16 mouse cellular contexts compared by ENCODE assay signal in genomic region chr7:49152713-49153112, GRCm38 (mm10).
DNase-seq lines count a peak whose midpoint lies in the region; ATAC-seq lines count a peak whose summit lies in the region.
"Had no signal": no experiment of that assay in that cellular context is flagged by ENCODE, and none has a peak within 500 bp of the region (broad histone marks: within the 10 kb centered on the region; RNA-seq: fewer than 3 reads in every experiment).

No protein-coding gene starts in this region.

- no peaks in the 10 kb centered on the region for H3K27me3 ChIP-seq in forebrain, embryonic 15.5 days
- no peaks in the 10 kb centered on the region for H3K27me3 ChIP-seq in forebrain, embryonic 10.5 days (ENCODE audit: poor library complexity, severe bottlenecking)
- no peaks in the 10 kb centered on the region for H3K27me3 ChIP-seq in hindbrain, embryonic 13.5 days
- H3K27me3 ChIP-seq in hindbrain, embryonic 11.5 days (ENCODE audit: control insufficient read depth, insufficient read depth, low read length), result no peaks in the 10 kb centered on the region
- no peaks in the 10 kb centered on the region for H3K27me3 ChIP-seq in neural tube, embryonic 13.5 days
- H3K27me3 ChIP-seq: heart, embryonic 15.5 days; Patski had no signal

- no peak overlapping the region for H3K4me2 ChIP-seq in forebrain, embryonic 15.5 days (replicated peaks)
- H3K4me2 ChIP-seq in hindbrain, embryonic 13.5 days, result no peak overlapping the region
- no peak overlapping the region for H3K4me2 ChIP-seq in hindbrain, embryonic 11.5 days (replicated peaks; ENCODE audit: low read depth, low read length)
- H3K4me2 ChIP-seq in neural tube, embryonic 13.5 days, result no peak overlapping the region
- H3K4me2 ChIP-seq: heart, embryonic 15.5 days; liver, embryonic 11.5 days had no signal

- H3K36me3 ChIP-seq in forebrain, embryonic 15.5 days, result no peaks in the 10 kb centered on the region
- no peaks in the 10 kb centered on the region for H3K36me3 ChIP-seq in forebrain, embryonic 10.5 days (replicated peaks)
- no peaks in the 10 kb centered on the region for H3K36me3 ChIP-seq in hindbrain, embryonic 13.5 days
- H3K36me3 ChIP-seq in hindbrain, embryonic 11.5 days (ENCODE audit: control insufficient read depth, insufficient read depth, low read length), result no peaks in the 10 kb centered on the region
- H3K36me3 ChIP-seq in neural tube, embryonic 13.5 days, result no peaks in the 10 kb centered on the region
- H3K36me3 ChIP-seq: heart, embryonic 15.5 days had no signal

- H3K9me3 ChIP-seq in forebrain, embryonic 15.5 days, result 0 out of 2 replicates have a peak, but pooled peaks cover 5% of the 10 kb centered on the region
- H3K9me3 ChIP-seq in forebrain, embryonic 10.5 days, result peaks cover 7% of the 10 kb centered on the region; the same call in 1 of the 2 replicates
- 0 out of 2 replicates have a peak, but pooled peaks cover 4% of the 10 kb centered on the region for H3K9me3 ChIP-seq in hindbrain, embryonic 13.5 days
- H3K9me3 ChIP-seq in hindbrain, embryonic 11.5 days (ENCODE audit: control insufficient read depth, low read length), result no peaks in the 10 kb centered on the region; the same call in 1 of the 2 replicates
- H3K9me3 ChIP-seq in neural tube, embryonic 13.5 days, result peaks cover 4% of the 10 kb centered on the region; the same call in 1 of the 2 replicates
- H3K9me3 ChIP-seq: heart, embryonic 15.5 days had no signal

- DNase-seq in forebrain, embryonic 10.5 days (ENCODE audit: extremely low spot score, low spot score), result no peak
- no peak for DNase-seq in hindbrain, embryonic 11.5 days (ENCODE audit: low spot score)
- DNase-seq in neural tube, embryonic 10.5 days (ENCODE audit: extremely low spot score, low spot score), result no peak
- DNase-seq in cerebellum, adult 11 months, result no peak
- no peak for DNase-seq in cerebellum, adult 9-11 months
- DNase-seq: cerebellum, adult 8-10 months; gastrocnemius, adult 2 months; kidney, adult 8-10 months; thymus, postnatal 36 days had no signal

- 70% methylated on average over 9 of the region's 9 CpGs for WGBS in forebrain, embryonic 15.5 days
- 84% methylated on average over 9 of the region's 9 CpGs for WGBS in forebrain, embryonic 10.5 days
- WGBS in hindbrain, embryonic 13.5 days, result 68% methylated on average over 9 of the region's 9 CpGs
- 84% methylated on average over 9 of the region's 9 CpGs for WGBS in hindbrain, embryonic 11.5 days
- WGBS in neural tube, embryonic 13.5 days, result 55% methylated on average over 9 of the region's 9 CpGs

- no peak; the same call in 1 of the 2 replicates for ATAC-seq in forebrain, embryonic 15.5 days (replicated peaks)
- no peak; the same call in 1 of the 2 replicates for ATAC-seq in hindbrain, embryonic 13.5 days (ENCODE audit: low FRiP score)
- no peak for ATAC-seq in hindbrain, embryonic 11.5 days (ENCODE audit: low FRiP score)
- peak; percentile 43; the same call in 1 of the 2 replicates for ATAC-seq in neural tube, embryonic 13.5 days (ENCODE audit: low read depth)
- ATAC-seq: Patski had no signal

- peaks cover 6% of the 10 kb centered on the region for H3K4me1 ChIP-seq in forebrain, embryonic 15.5 days
- no peaks in the 10 kb centered on the region for H3K4me1 ChIP-seq in forebrain, embryonic 10.5 days
- H3K4me1 ChIP-seq in hindbrain, embryonic 13.5 days (replicated peaks), result peaks cover 14% of the 10 kb centered on the region
- H3K4me1 ChIP-seq in hindbrain, embryonic 11.5 days (replicated peaks; ENCODE audit: control insufficient read depth, insufficient read depth, low read length), result no peaks in the 10 kb centered on the region
- H3K4me1 ChIP-seq in neural tube, embryonic 13.5 days (replicated peaks), result peaks cover 17% of the 10 kb centered on the region

- peak overlapping the region; percentile 28; the same call in 1 of the 2 replicates for H3K27ac ChIP-seq in forebrain, embryonic 15.5 days (replicated peaks)
- no peak overlapping the region for H3K27ac ChIP-seq in forebrain, embryonic 10.5 days
- H3K27ac ChIP-seq in hindbrain, embryonic 13.5 days, result peak overlapping the region; percentile 73
- H3K27ac ChIP-seq in hindbrain, embryonic 11.5 days (ENCODE audit: low read depth, low read length), result no peak overlapping the region
- H3K27ac ChIP-seq in neural tube, embryonic 13.5 days (replicated peaks), result peak overlapping the region; percentile 74
- H3K27ac ChIP-seq: gastrocnemius, adult 2 months had no signal

- H3K9ac ChIP-seq in forebrain, embryonic 15.5 days (replicated peaks), result no peak overlapping the region
- peak overlapping the region; percentile 19; the same call in 1 of the 2 replicates for H3K9ac ChIP-seq in hindbrain, embryonic 13.5 days
- no peak overlapping the region for H3K9ac ChIP-seq in hindbrain, embryonic 11.5 days (ENCODE audit: low read depth, low read length)
- 0 out of 2 replicates have a peak overlapping the region, but pooled peaks have one; percentile 23 for H3K9ac ChIP-seq in neural tube, embryonic 13.5 days
- H3K9ac ChIP-seq: heart, embryonic 15.5 days had no signal

- no peak overlapping the region for H3K4me3 ChIP-seq in forebrain, embryonic 15.5 days
- H3K4me3 ChIP-seq in forebrain, embryonic 10.5 days, result no peak overlapping the region
- H3K4me3 ChIP-seq in hindbrain, embryonic 13.5 days, result no peak overlapping the region
- no peak overlapping the region for H3K4me3 ChIP-seq in hindbrain, embryonic 11.5 days (ENCODE audit: low read depth, low read length)
- no peak overlapping the region for H3K4me3 ChIP-seq in neural tube, embryonic 13.5 days
- H3K4me3 ChIP-seq: erythroblast, embryonic 14.5 days; gastrocnemius, adult 2 months; heart, embryonic 15.5 days had no signal

Comparison
In these comparisons a context has a peak if more than half of its experiments do, and no peak if none do; other contexts are left out.
1. H3K27ac ChIP-seq: peak in forebrain, embryonic 15.5 days (single experiment), hindbrain, embryonic 13.5 days (single experiment) and neural tube, embryonic 13.5 days (single experiment); none in forebrain, embryonic 10.5 days (single experiment) and hindbrain, embryonic 11.5 days (single experiment).
2. H3K9ac ChIP-seq: peak in hindbrain, embryonic 13.5 days (single experiment) and neural tube, embryonic 13.5 days (single experiment); none in forebrain, embryonic 15.5 days (single experiment) and hindbrain, embryonic 11.5 days (single experiment).